Mouse (Mus musculus) stomach, embryonic 16.5 days (tissue): ENCODE results near the gene Nr1d1. TPM values are rescaled to one million over a fixed set of nuclear protein-coding genes. Genes with fewer than 3 reads are reported as not detected.

Experiments used
- ATAC-seq: fragments of 200-750 bp; cut with Nextera tagmentation; 2 replicates; pipeline ENCODE4 v1.8.0; 2017; ENCODE audit warnings: moderate number of reproducible peaks, moderate TSS enrichment; ENCODE audit not compliant: insufficient read depth, low FRiP score
- H3K27ac ChIP-seq: fragments of 300-500 bp; sonication (generic); 2 replicates; pipeline ENCODE4 v1.5.1; 2014; ENCODE audit warnings: low read length
- H3K27me3 ChIP-seq: fragments of 300-500 bp; sonication (generic); 2 replicates; pipeline ENCODE4 v1.6.1; 2014; ENCODE audit warnings: low read length, control low read depth, mixed read lengths; ENCODE audit not compliant: control insufficient read depth, insufficient read depth
- H3K36me3 ChIP-seq: fragments of 300-500 bp; sonication (generic); 2 replicates; pipeline ENCODE4 v1.6.1; 2014; ENCODE audit warnings: low read length; ENCODE audit not compliant: control insufficient read depth, insufficient read depth
- H3K4me1 ChIP-seq: fragments of 300-500 bp; sonication (generic); 2 replicates; pipeline ENCODE4 v1.6.1; 2014; ENCODE audit warnings: low read length, control low read depth, mixed read lengths; ENCODE audit not compliant: control insufficient read depth, insufficient read depth
- H3K4me2 ChIP-seq: fragments of 300-500 bp; sonication (generic); 2 replicates; pipeline ENCODE4 v1.6.1; 2014; ENCODE audit warnings: low read depth, low read length, mixed read lengths
- H3K4me3 ChIP-seq: fragments of 300-500 bp; sonication (generic); replicated peaks from 2 replicates; pipeline ENCODE4 v1.5.1; 2014; ENCODE audit warnings: mild to moderate bottlenecking, low read length
- H3K9ac ChIP-seq: fragments of 300-500 bp; sonication (generic); 2 replicates; pipeline ENCODE4 v1.6.1; 2014; ENCODE audit warnings: low read length
- H3K9me3 ChIP-seq: fragments of 300-500 bp; sonication (generic); replicated peaks from 2 replicates; pipeline ENCODE4 v1.6.1; 2016; ENCODE audit warnings: low read length, control low read depth; ENCODE audit not compliant: control insufficient read depth
- WGBS: fragments of 180-500 bp; shearing (Covaris S2); extraction: QIAGEN DNeasy Blood & Tissue Kit; methylation state at CpG from one replicate; pipeline ENCODE4 v1.1.7; 2014; 5-methylcytosine and 5-hydroxymethylcytosine counted together
- polyA plus RNA-seq: library from polyadenylated mRNA; unstranded; fragments of >200 nt; fragmentation: Nextera tagmentation; extraction: Ambion mirVana; gene quantifications from 2 replicates; pipeline ENCODE4 v1.2.1, GENCODE M21; 2015

The Nr1d1 gene
- polyA plus RNA-seq, 1 experiment from 2014 or later: 2.6 TPM

- peak overlapping the region; percentile 96 for H3K27ac ChIP-seq
- no peaks in the 10 kb centered on the region for H3K36me3 ChIP-seq
- H3K27me3 ChIP-seq: no peaks in the 10 kb centered on the region
- H3K4me2 ChIP-seq: 0 out of 2 replicates have a peak overlapping the region, but pooled peaks have one; percentile 36
- ATAC-seq: no peak
- no peaks in the 10 kb centered on the region for H3K9me3 ChIP-seq
- H3K4me1 ChIP-seq: peaks cover 72% of the 10 kb centered on the region
- WGBS: 78% methylated on average over 10 of the region's 10 CpGs
- H3K4me3 ChIP-seq: no peak overlapping the region
- peak overlapping the region; percentile 46 for H3K9ac ChIP-seq
Measured at GRCm38 (mm10) chr11:98752562-98753140, 22.5 kb downstream of the Nr1d1 start.

- ATAC-seq: peak; percentile 75
- Histone ChIP-seq H3K4me1 (peaks cover 84% of the 10 kb centered on the region), H3K27ac (peak overlapping the region; percentile 96), H3K27me3 (no peaks in the 10 kb centered on the region), H3K36me3 (no peaks in the 10 kb centered on the region), H3K9ac (peak overlapping the region; percentile 65), H3K4me3 (peak overlapping the region; percentile 10; the same call in 1 of the 2 replicates), H3K4me2 (peak overlapping the region; percentile 36), H3K9me3 (no peaks in the 10 kb centered on the region)
- 22% methylated on average over 6 of the region's 6 CpGs for WGBS
Measured at GRCm38 (mm10) chr11:98751221-98751782, 23.8 kb downstream of the Nr1d1 start.

GRCm38 (mm10) chr11:98750351-98751201 is 24.6 kb downstream of the Nr1d1 start:
- Histone ChIP-seq H3K4me2 (peak overlapping the region; percentile 36), H3K4me3 (peak overlapping the region; percentile 10; the same call in 1 of the 2 replicates), H3K27me3 (no peaks in the 10 kb centered on the region), H3K9ac (peak overlapping the region; percentile 65), H3K36me3 (no peaks in the 10 kb centered on the region), H3K4me1 (peaks cover 91% of the 10 kb centered on the region), H3K9me3 (no peaks in the 10 kb centered on the region), H3K27ac (peak overlapping the region; percentile 96)
- peak; percentile 27; the same call in 1 of the 2 replicates for ATAC-seq
- WGBS: 22% methylated on average over 17 of the region's 17 CpGs

GRCm38 (mm10) chr11:98749716-98750115 is 25.4 kb downstream of the Nr1d1 start:
- peak overlapping the region; percentile 65; the same call in 1 of the 2 replicates for H3K9ac ChIP-seq
- H3K4me1 ChIP-seq: peaks cover 96% of the 10 kb centered on the region
- WGBS: 32% methylated on average over 5 of the region's 5 CpGs
- H3K4me3 ChIP-seq: no peak overlapping the region
- H3K4me2 ChIP-seq: peak overlapping the region; percentile 56
- no peak for ATAC-seq
- H3K27ac ChIP-seq: peak overlapping the region; percentile 96
- H3K9me3 ChIP-seq: no peaks in the 10 kb centered on the region
- H3K27me3 ChIP-seq: no peaks in the 10 kb centered on the region
- H3K36me3 ChIP-seq: no peaks in the 10 kb centered on the region

- peak overlapping the region; percentile 96 for H3K27ac ChIP-seq
- H3K4me1 ChIP-seq: peaks cover 96% of the 10 kb centered on the region
- no peak for ATAC-seq
- peak overlapping the region; percentile 65 for H3K9ac ChIP-seq
- no peaks in the 10 kb centered on the region for H3K27me3 ChIP-seq
- H3K9me3 ChIP-seq: no peaks in the 10 kb centered on the region
- 0 out of 2 replicates have a peak overlapping the region, but pooled peaks have one; percentile 13 for H3K4me3 ChIP-seq
- H3K36me3 ChIP-seq: no peaks in the 10 kb centered on the region
- WGBS: 19% methylated on average over 15 of the region's 15 CpGs
- peak overlapping the region; percentile 56 for H3K4me2 ChIP-seq
Measured at GRCm38 (mm10) chr11:98748506-98749416, 26.4 kb downstream of the Nr1d1 start.

- no peaks in the 10 kb centered on the region for H3K27me3 ChIP-seq
- no peak for ATAC-seq
- H3K27ac ChIP-seq: peak overlapping the region; percentile 96
- peak overlapping the region; percentile 56 for H3K4me2 ChIP-seq
- peak overlapping the region; percentile 21; the same call in 1 of the 2 replicates for H3K4me3 ChIP-seq
- H3K4me1 ChIP-seq: peaks cover 96% of the 10 kb centered on the region
- no peaks in the 10 kb centered on the region for H3K36me3 ChIP-seq
- peak overlapping the region; percentile 65 for H3K9ac ChIP-seq
- H3K9me3 ChIP-seq: no peaks in the 10 kb centered on the region
- WGBS: 25% methylated on average over 6 of the region's 6 CpGs
Measured at GRCm38 (mm10) chr11:98747804-98748505, 27.2 kb downstream of the Nr1d1 start.

- Histone ChIP-seq H3K4me2 (peak overlapping the region; percentile 56), H3K9ac (peak overlapping the region; percentile 61), H3K4me3 (peak overlapping the region; percentile 33), H3K27me3 (no peaks in the 10 kb centered on the region), H3K36me3 (no peaks in the 10 kb centered on the region), H3K27ac (peak overlapping the region; percentile 96), H3K9me3 (no peaks in the 10 kb centered on the region), H3K4me1 (peaks cover 91% of the 10 kb centered on the region)
- 4% methylated on average over 19 of the region's 19 CpGs for WGBS
- ATAC-seq: peak; percentile 53; the same call in 1 of the 2 replicates
Measured at GRCm38 (mm10) chr11:98746855-98747693, 28.1 kb downstream of the Nr1d1 start.
